ENCODE assay signal across 16 mouse cellular contexts in genomic region chr17:35155451-35155850, GRCm38 (mm10). TPM values are rescaled to one million over a fixed set of nuclear protein-coding genes. Genes with fewer than 3 reads are reported as not detected.
"Had no signal": no experiment of that assay in that cellular context is flagged by ENCODE, and none has a peak within 500 bp of the region (broad histone marks: within the 10 kb centered on the region; RNA-seq: fewer than 3 reads in every experiment).

No protein-coding gene starts in this region.

- ATAC-seq: lung, postnatal 0 days; midbrain, embryonic 13.5 days had no signal

- H3K4me3 ChIP-seq: kidney, embryonic 15.5 days; left cerebral cortex, adult 2 months; limb, embryonic 12.5 days; liver, embryonic 15.5 days; midbrain, embryonic 13.5 days; myocyte; neural tube, embryonic 15.5 days had no signal

- H3K4me1 ChIP-seq: kidney, embryonic 15.5 days; liver, embryonic 15.5 days; midbrain, embryonic 13.5 days; neural tube, embryonic 15.5 days had no signal

- H3K9me3 ChIP-seq: kidney, embryonic 15.5 days; limb, embryonic 12.5 days; liver, embryonic 15.5 days; midbrain, embryonic 13.5 days; neural tube, embryonic 15.5 days had no signal

- DNase-seq: kidney, adult 2 months; kidney, postnatal 25 days; lung, adult 2 months; thymus, adult 2 months; thymus, postnatal 25 days had no signal

- H3K27ac ChIP-seq: kidney, embryonic 15.5 days; left cerebral cortex, adult 2 months; liver, embryonic 15.5 days; midbrain, embryonic 13.5 days; neural tube, embryonic 15.5 days; stomach, postnatal 0 days had no signal

- H3K27me3 ChIP-seq: kidney, embryonic 15.5 days; limb, embryonic 12.5 days; liver, embryonic 15.5 days; midbrain, embryonic 13.5 days; neural tube, embryonic 15.5 days had no signal

- H3K4me2 ChIP-seq: kidney, embryonic 15.5 days; limb, embryonic 12.5 days; liver, embryonic 15.5 days; midbrain, embryonic 13.5 days; neural tube, embryonic 15.5 days had no signal

- H3K9ac ChIP-seq: kidney, embryonic 15.5 days; liver, embryonic 15.5 days; midbrain, embryonic 13.5 days; neural tube, embryonic 15.5 days had no signal

RNA-seq across cellular contexts. Expression of gene Aif1, which starts 20.4 kb away (rescaled TPM):
- polyA plus RNA-seq: myocyte had no signal

RNA-seq across cellular contexts. Expression of gene Apom, which starts 23.6 kb away (rescaled TPM):
- total RNA-seq: layer of hippocampus, postnatal 25 days; left cerebral cortex, adult 2 months; left cerebral cortex, postnatal 14 days had no signal
